Mouse (Mus musculus): Measurements from ENCODE around the gene Cbr3.
"Not testable (repeated sequence)": the region's sequence is repeated elsewhere in the genome, so short reads cannot be mapped to it uniquely, and the experiment has no call there.

The Cbr3 gene

DNA sequence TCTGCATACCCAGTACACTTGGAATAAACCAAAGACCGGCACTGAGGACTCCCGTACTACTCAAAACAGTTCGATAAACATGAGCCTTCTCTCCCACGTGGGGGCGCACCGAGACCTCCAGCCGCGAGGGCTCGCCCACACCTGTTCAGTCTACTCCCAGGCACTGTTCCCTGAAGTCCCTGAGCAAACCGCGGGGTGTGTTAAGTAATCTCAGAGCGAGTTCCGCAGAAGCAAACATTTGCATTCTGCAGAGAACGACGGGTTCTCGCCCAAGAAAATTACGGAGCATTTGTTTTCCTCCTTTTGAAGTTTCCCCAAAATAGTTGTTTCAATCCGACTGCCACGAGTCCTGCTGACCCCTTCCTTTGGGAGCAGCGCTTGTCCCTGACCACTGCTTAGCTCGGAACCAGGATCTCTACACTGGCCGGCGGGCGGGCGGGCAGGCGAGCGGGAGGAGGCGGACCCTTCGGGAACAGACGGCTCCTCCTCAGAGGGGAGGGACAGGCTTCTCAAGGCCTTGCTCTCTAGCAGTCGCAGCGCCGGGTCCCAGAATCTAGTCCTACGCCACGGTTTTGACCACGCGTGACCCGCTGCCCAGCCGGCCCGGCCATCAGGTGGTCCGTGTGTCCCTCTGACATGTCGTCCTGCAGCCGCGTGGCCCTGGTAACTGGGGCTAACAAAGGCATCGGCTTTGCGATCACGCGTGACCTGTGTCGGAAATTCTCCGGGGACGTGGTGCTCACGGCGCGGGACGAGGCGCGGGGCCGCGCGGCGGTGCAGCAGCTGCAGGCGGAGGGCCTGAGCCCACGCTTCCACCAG is at the start of gene Cbr3:
TSS of gene Cbr3 (plus strand) at position 527 of the 819 bp plus-strand sequence.
- DNase-seq (ENCODE audit: low read depth), result peak; percentile 77

DNA sequence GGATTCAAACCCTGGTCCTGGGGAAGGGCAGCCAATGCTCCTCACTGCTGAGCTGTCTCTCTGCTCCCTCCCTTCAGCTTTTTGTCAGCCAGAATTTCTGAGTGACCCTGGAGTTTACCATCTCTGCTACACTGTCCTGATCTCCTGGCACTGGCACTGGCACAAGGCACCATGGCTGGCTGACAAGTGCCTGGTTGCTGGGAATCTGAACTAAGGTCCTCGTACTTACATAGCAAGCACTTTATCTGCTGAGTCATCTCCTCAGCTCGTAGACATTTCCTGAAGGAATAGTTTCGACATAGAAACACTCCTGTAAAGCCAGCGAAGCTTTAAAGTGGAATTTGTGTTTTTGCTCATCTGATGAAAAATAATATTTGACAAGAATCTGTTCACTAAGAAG is 39.0 kb upstream of the Cbr3 start:
- no peak for DNase-seq (ENCODE audit: low read depth)

GRCm38 (mm10) chr16:93648441-93649183 is 34.4 kb upstream of the Cbr3 start:
- DNase-seq (ENCODE audit: low read depth), result no peak

DNA sequence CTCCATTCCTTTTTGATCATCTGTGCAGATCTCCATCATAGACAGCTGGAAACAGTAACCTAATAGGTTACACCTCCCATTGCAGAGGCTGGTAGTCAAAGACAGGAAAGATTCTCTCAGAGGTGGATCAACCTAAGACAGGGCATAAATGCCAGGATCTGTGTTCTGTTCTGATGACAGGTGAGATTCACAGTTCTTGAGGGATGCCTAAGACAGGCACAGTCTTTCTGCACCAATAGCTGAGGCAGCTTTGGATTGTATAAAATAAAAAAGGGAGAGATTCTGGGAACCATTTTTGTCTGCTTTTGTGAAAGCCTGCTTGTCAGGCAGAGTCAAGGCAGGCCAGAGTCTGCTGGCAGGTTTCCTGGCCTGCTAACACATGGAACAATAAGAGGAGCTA is 15.0 kb upstream of the Cbr3 start:
- DNase-seq (ENCODE audit: low read depth), result no peak

GRCm38 (mm10) chr16:93669521-93669920 is 13.5 kb upstream of the Cbr3 start:
- no peak for DNase-seq (ENCODE audit: low read depth)

GRCm38 (mm10) chr16:93670466-93670865 is 12.5 kb upstream of the Cbr3 start:
- DNase-seq (ENCODE audit: low read depth), result not testable (repeated sequence)

DNA sequence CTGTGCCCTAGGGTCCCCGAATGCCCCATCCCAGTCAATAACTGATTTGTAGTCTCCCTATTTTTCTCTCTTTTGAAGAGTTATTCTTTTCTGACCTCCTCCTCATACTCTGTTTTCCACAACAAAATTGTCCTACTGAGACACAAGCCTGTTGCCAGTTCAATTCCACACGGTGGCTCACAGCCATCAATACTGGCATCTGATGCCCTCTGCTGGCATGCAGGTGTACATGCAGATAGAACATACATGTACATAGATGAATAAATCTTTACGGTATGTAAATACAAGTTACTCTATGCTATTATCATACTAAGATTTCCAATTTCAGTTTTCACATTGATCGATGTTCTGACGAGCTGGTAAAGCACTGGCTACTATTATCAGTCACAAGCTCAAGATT is 12.0 kb upstream of the Cbr3 start:
- peak; percentile 28 for DNase-seq (ENCODE audit: low read depth)

GRCm38 (mm10) chr16:93676376-93676775 is 6.6 kb upstream of the Cbr3 start:
- no peak for DNase-seq (ENCODE audit: low read depth)

GRCm38 (mm10) chr16:93678206-93678605 is 4.8 kb upstream of the Cbr3 start:
- DNase-seq (ENCODE audit: low read depth), result no peak

GRCm38 (mm10) chr16:93679165-93679564 is 3.9 kb upstream of the Cbr3 start:
- no peak for DNase-seq (ENCODE audit: low read depth)

DNA sequence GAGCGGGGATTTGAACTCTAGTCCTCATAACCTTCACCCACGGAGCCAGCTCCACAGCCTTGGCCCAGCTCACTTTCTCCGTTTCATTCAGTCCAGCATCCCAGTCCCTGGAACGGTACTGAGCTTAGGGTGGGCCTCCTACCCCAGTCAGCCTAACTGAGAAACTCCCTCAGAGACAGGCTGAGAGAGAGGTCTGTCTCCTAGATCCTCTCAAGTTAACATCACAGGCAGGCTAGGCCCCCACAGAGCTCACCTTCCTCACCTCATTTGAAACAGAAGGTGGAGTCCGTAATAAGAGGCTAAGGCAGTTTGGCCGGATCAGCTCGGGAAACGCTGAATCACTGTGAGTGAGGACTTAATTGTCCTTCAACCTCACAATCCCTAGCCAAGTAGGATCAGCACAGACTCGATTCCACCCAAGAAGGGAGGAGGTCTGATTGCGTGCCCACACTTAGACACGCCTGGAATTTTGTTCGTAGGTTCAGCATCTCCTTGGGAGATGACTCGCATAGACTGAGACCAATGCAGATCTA is 793 bp upstream of the Cbr3 start:
- no peak for DNase-seq (ENCODE audit: low read depth)

DNA sequence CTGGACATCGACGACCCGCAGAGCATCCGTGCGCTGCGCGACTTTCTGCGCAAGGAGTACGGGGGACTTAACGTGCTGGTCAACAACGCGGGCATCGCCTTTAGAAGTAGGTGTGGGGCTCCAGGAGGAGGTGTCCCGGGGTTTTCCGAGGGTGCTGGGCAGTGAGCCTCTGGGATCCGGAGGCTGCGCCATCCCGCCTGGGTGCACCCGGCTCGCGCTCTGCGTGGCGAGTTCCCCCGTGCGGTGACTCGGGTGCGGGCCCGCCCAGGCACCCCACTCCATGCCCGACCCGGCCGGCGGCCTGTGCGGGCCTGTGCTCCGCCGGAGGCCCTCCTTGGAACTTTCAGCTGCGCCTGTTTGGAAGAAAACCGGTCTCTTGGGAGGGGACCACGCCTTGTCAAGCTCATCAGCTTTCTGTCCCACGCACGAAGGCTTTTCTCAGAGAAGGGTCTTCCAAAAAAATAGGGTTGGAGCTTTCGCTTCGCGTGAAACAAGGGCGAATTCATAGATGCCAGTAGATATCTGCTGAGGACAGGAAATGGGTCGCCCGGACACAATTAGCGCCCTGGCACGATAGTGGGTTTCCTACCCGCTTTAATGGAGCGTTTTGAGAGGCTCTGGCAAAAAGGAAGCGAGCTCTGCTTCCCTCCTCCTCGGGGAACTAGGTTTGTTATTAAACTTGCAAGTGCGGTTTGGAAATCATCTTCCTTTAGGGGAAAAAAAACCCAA is 657 bp downstream of the Cbr3 start:
- DNase-seq (ENCODE audit: low read depth), result peak; percentile 29

- no peak for DNase-seq (ENCODE audit: low read depth)
These were observed 1.4 kb downstream of the Cbr3 start for GRCm38 (mm10) chr16:93684441-93684840.

GRCm38 (mm10) chr16:93685783-93686182 is 2.8 kb downstream of the Cbr3 start:
- peak; percentile 68 for DNase-seq (ENCODE audit: low read depth)

- DNase-seq (ENCODE audit: low read depth), result no peak
These were observed 3.4 kb downstream of the Cbr3 start for GRCm38 (mm10) chr16:93686421-93686820.

GRCm38 (mm10) chr16:93686945-93687344 is 3.9 kb downstream of the Cbr3 start:
- peak; percentile 84 for DNase-seq (ENCODE audit: low read depth)

DNA sequence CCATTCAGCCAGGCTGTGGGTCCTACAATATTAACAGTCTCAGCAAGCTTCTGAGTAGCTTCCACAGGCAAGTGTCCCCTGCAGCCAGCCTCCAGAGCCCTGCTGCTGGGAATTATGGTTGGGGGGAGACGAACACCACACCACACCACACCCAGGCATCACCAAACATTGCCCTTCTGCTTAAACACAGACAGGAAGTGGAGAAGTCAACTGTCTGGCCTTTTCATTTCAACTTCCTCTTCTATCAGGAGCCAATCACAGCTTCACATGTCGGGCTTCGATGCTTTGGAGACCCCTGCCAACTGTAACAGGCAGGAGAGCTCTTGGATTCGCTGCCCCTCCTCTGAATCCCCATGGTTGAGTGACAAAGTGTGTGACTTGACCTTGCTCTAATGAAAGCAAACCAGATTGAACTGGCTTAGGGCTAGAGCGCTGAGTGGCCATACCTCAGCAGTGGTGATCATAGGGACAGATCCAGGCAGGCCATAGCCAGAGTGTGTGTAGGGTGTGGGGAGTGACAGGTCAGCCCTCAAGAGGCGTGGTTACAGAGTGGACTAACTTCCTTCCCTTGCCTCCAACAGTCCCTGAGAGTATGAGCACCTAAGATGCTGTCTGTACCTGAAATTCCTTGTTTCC is 8.3 kb downstream of the Cbr3 start:
- DNase-seq (ENCODE audit: low read depth), result no peak

DNA sequence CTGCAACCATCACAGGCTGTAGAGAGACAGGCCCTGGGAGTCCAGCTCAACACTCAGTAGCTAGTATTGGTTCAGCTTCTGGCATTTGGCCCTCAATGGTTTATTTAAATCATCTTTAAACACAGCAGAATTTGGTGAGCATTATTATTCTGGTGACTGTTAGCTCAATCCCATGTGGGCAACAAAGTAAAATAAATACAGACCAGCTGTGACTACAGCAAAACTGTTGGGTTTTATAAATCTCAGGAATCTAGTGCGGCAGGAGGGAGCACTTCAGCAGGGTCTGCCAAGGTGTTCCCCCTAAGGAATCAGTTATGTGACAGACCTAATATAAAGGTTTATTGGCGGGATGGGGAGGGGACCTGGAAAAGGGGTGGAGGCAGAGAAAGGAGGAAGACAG is 9.7 kb downstream of the Cbr3 start:
- DNase-seq (ENCODE audit: low read depth), result no peak

GRCm38 (mm10) chr16:93707116-93707515 is 24.1 kb downstream of the Cbr3 start:
- DNase-seq (ENCODE audit: low read depth), result no peak

GRCm38 (mm10) chr16:93709217-93709616 is 26.2 kb downstream of the Cbr3 start:
- DNase-seq (ENCODE audit: low read depth), result no peak

- peak; percentile 90 for DNase-seq (ENCODE audit: low read depth)
These were observed 27.9 kb downstream of the Cbr3 start for GRCm38 (mm10) chr16:93710924-93711323.

Measured in induced T-regulatory cell, adult 2 months (primary cell).